Mouse (Mus musculus): ENCODE results near the gene Gm5936. TPM values are rescaled to one million over a fixed set of nuclear protein-coding genes. Genes with fewer than 3 reads are reported as not detected.
"Not testable (repeated sequence)": the region's sequence is repeated elsewhere in the genome, so short reads cannot be mapped to it uniquely, and the experiment has no call there.

Gene Gm5936
- not detected in 2 replicates for polyA plus RNA-seq (2016; fragmentation: Nextera tagmentation; extraction: Ambion mirVana)

DNA sequence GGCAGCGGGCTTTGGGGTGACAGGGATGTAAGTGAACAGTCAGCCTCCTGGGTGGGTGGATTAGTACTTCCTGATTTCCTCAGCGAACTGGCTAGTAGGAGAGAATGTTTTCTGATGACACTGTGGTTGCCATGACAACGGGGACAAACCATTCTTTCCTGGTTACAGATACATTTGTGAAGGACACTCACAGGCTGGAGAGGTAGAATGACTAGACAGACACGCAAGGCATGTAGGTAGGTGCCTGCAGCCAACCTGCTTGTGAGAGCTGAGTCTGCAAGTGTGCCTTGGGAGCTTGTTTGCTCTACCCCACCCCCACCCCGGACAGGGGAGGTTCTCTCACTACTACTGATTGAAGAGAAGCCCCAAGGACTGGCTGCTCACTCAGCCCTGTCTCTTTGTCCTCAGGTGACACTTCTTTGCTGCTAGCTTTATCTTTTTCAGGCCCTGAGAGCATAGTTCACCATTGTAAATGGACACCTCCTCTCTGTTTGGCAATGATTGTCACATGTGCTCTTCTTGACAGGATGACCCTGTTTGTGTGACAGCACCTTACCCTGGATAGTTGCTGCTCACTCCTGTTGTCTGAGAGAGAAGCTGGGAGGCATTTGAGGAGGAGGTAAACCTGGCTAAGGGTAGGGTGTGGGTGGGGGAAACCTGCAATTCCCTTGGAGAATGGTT lies at the start of gene Gm5936:
Gene Gm5936 (plus strand): TSS at position 355 of the 681 bp plus-strand sequence.
- H3K4me1 ChIP-seq; DNase-seq (ENCODE audit: low spot score); H3K36me3 ChIP-seq; H3K9me3 ChIP-seq (replicated peaks); H3K27ac ChIP-seq (replicated peaks); H3K4me3 ChIP-seq; H3K27me3 ChIP-seq (ENCODE audit: low read depth, poor library complexity, severe bottlenecking): not testable (repeated sequence)
- WGBS, result 40% methylated on average over 4 of the region's 5 CpGs

DNA sequence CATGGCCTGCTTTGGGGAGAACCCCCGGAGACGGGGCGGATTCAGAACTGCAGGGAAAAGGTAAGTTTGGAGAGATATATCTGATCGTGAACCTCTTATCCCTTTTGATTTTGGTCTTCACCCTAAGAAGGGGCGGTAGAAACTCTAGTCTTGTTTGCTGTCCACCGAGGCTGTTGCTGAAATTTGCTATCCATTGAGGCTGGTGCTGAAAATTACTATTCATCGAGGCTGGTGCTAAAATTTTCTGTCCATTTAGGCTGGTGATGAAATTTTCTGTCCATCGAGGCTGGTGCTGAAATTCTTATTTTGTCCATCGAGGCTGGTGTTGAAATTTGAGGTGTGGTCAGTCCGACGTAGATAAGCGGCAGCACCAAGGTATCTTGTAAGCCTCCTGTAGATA lies 19.1 kb downstream of the Gm5936 start:
- H3K9me3 ChIP-seq (replicated peaks), result peaks cover 14% of the 10 kb centered on the region
- H3K36me3 ChIP-seq; H3K4me3 ChIP-seq; H3K27me3 ChIP-seq (ENCODE audit: low read depth, poor library complexity, severe bottlenecking); H3K27ac ChIP-seq (replicated peaks); DNase-seq (ENCODE audit: low spot score); H3K4me1 ChIP-seq: not testable (repeated sequence)
- 87% methylated on average over 12 of the region's 12 CpGs for WGBS

DNA sequence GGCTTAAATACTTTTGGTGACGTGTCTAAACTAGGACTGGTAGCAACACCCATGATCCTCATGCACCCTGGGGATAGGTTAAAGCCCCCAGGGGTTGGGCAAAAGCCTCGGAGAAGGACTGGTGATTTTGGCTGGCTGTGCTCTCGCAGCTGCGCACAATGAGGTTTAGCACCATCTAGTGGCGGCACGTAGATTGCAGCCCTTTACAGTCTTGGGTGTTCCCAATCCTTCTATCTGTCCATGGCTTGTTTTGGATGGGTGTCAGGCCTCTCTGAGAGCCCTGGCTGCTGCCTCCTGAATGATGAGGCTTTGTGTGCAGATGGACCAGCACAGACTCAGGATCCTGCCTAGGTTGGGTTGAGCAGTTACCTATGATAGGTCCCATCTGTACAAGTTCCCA lies 43.1 kb downstream of the Gm5936 start:
- not testable (repeated sequence) for H3K27ac ChIP-seq (replicated peaks); H3K4me3 ChIP-seq; DNase-seq (ENCODE audit: low spot score); H3K36me3 ChIP-seq; H3K9me3 ChIP-seq (replicated peaks); H3K27me3 ChIP-seq (ENCODE audit: low read depth, poor library complexity, severe bottlenecking); H3K4me1 ChIP-seq
- WGBS, result 66% methylated on average over 4 of the region's 6 CpGs

Other genes starting within 250 kb of the Gm5936 start
- gene Olfr1325, start 244.5 kb upstream of the Gm5936 start, polyA plus RNA-seq (2016; fragmentation: Nextera tagmentation; extraction: Ambion mirVana), result not detected in 2 replicates
- not detected in 2 replicates for gene Gm5640, start 191.6 kb upstream of the Gm5936 start, polyA plus RNA-seq (2016; fragmentation: Nextera tagmentation; extraction: Ambion mirVana)
- not detected in 2 replicates for gene Gm6890, start 96.3 kb upstream of the Gm5936 start, polyA plus RNA-seq (2016; fragmentation: Nextera tagmentation; extraction: Ambion mirVana)
- 0.83 and 1.0 TPM in 2 replicates for gene Gab3, start 248.3 kb downstream of the Gm5936 start, polyA plus RNA-seq (2016; fragmentation: Nextera tagmentation; extraction: Ambion mirVana)